In genomic region chrX:158613607-158614006, GRCm38 (mm10) we compare ENCODE assay signal across 10 mouse cellular contexts.
A peak's percentile ranks its signal among the peaks of the same experiment; 100 is the strongest.
DNase-seq lines count a peak whose midpoint lies in the region; TF ChIP-seq lines count a peak whose summit lies in the region.
"Had no signal": no experiment of that assay in that cellular context is flagged by ENCODE, and none has a peak within 500 bp of the region (broad histone marks: within the 10 kb centered on the region; RNA-seq: fewer than 3 reads in every experiment).

No protein-coding gene starts in this region.

- WGBS in cerebellum, adult 2 months = 90% methylated on average over 2 of the region's 2 CpGs

- H3K4me1 ChIP-seq in cerebellum, adult 2 months (ENCODE audit: control insufficient read depth, insufficient read depth, low read length) = no peaks in the 10 kb centered on the region
- H3K4me1 ChIP-seq in cortical plate, adult 2 months (ENCODE audit: control insufficient read depth, insufficient read depth, low read length) = no peaks in the 10 kb centered on the region; the same call in 1 of the 2 replicates
- H3K4me1 ChIP-seq: embryonic facial prominence, embryonic 13.5 days; heart, embryonic 12.5 days had no signal

- TF ChIP-seq CTCF in cerebellum, adult 2 months (IDR thresholded peaks at IDR 0.05; ENCODE audit: borderline replicate concordance, insufficient read depth, low read depth, low read length) = peak; percentile 18; the same call in 1 of the 2 replicates
- TF ChIP-seq CTCF in cortical plate, adult 2 months (IDR thresholded peaks at IDR 0.05; ENCODE audit: extremely low read depth, insufficient read depth, low read length) = no peak

- DNase-seq in cerebellum, adult 2 months = no peak
- DNase-seq in cerebellum, adult 11 months = no peak
- DNase-seq in kidney, adult 9 months = peak; percentile 2
- no peak for DNase-seq in kidney, postnatal 36 days
- DNase-seq in 3T3-L1 (ENCODE audit: low read depth, low spot score) = peak; percentile 2
- no peak for DNase-seq in urinary bladder, adult 18-20 months (ENCODE audit: low spot score in 2 of 2)
- DNase-seq in natural killer cell, adult 2 months (ENCODE audit: low spot score in 2 of 2) = no peak

- H3K4me3 ChIP-seq in cerebellum, adult 2 months (replicated peaks; ENCODE audit: insufficient read depth, low read depth, low read length) = no peak overlapping the region
- H3K4me3 ChIP-seq in cortical plate, adult 2 months (ENCODE audit: insufficient read depth, low read length) = no peak overlapping the region
- H3K4me3 ChIP-seq: embryonic facial prominence, embryonic 13.5 days; heart, embryonic 12.5 days had no signal

- H3K27me3 ChIP-seq in cerebellum, adult 2 months (ENCODE audit: control insufficient read depth, insufficient read depth, low read length) = no peaks in the 10 kb centered on the region

- H3K27ac ChIP-seq in cerebellum, adult 2 months (ENCODE audit: insufficient read depth, low read length) = no peak overlapping the region
- H3K27ac ChIP-seq in cortical plate, adult 2 months (ENCODE audit: insufficient read depth, low read length) = peak overlapping the region; percentile 35; the same call in 1 of the 2 replicates
- H3K27ac ChIP-seq: embryonic facial prominence, embryonic 13.5 days had no signal

- TF ChIP-seq POLR2A in cerebellum, adult 2 months (IDR thresholded peaks at IDR 0.05; ENCODE audit: borderline replicate concordance, insufficient read depth, low read length) = no peak
- no peak for TF ChIP-seq POLR2A in cortical plate, adult 2 months (IDR thresholded peaks at IDR 0.05; ENCODE audit: extremely low read depth, insufficient read depth, low read length)

Comparison
In these comparisons a context has a peak if more than half of its experiments do, and no peak if none do; other contexts are left out.
1. DNase-seq: peak in kidney, adult 9 months (single experiment) and 3T3-L1 (single experiment); none in cerebellum, adult 2 months (0 of 2), cerebellum, adult 11 months (single experiment), kidney, postnatal 36 days (0 of 2), urinary bladder, adult 18-20 months (0 of 2) and natural killer cell, adult 2 months (0 of 2).